Mouse (Mus musculus) midbrain, postnatal 0 days (tissue): ENCODE results near the gene Cc2d1a. TPM values are rescaled to one million over a fixed set of nuclear protein-coding genes. Genes with fewer than 3 reads are reported as not detected.

Experiments used
- ATAC-seq: fragments of 200-750 bp; cut with Nextera tagmentation; 2 replicates; pipeline ENCODE4 v1.8.0; 2017; ENCODE audit warnings: moderate number of reproducible peaks, mild to moderate bottlenecking, moderate TSS enrichment, moderate library complexity; ENCODE audit not compliant: low FRiP score
- DNase-seq: peaks from one replicate; pipeline ENCODE4 v3.0.0-alpha.2; 2015; ENCODE audit warnings: low spot score
- H3K27ac ChIP-seq: fragments of 300-500 bp; sonication (generic); 2 replicates; pipeline ENCODE4 v1.5.1; 2014; ENCODE audit warnings: low read depth, mild to moderate bottlenecking, low read length, mixed read lengths
- H3K27me3 ChIP-seq: fragments of 300-500 bp; sonication (generic); 2 replicates; pipeline ENCODE4 v1.6.1; 2014; ENCODE audit warnings: low read length, control low read depth, mixed read lengths; ENCODE audit not compliant: insufficient read depth
- H3K36me3 ChIP-seq: fragments of 300-500 bp; sonication (generic); 2 replicates; pipeline ENCODE4 v1.6.1; 2014; ENCODE audit warnings: low read length, control low read depth, mixed read lengths; ENCODE audit not compliant: insufficient read depth
- H3K4me1 ChIP-seq: fragments of 300-500 bp; sonication (generic); 2 replicates; pipeline ENCODE4 v1.6.1; 2014; ENCODE audit warnings: mild to moderate bottlenecking, control low read depth, antibody characterized with exemption, low read length, mixed read lengths; ENCODE audit not compliant: insufficient read depth
- H3K4me2 ChIP-seq: fragments of 300-500 bp; sonication (generic); 2 replicates; pipeline ENCODE4 v1.6.1; 2014; ENCODE audit warnings: low read depth, mild to moderate bottlenecking, low read length, mixed read lengths; ENCODE audit not compliant: poor library complexity, severe bottlenecking
- H3K4me3 ChIP-seq: fragments of 300-500 bp; sonication (generic); 2 replicates; pipeline ENCODE4 v1.5.1; 2014; ENCODE audit warnings: low read depth, mild to moderate bottlenecking, low read length, moderate library complexity
- H3K9ac ChIP-seq: fragments of 300-500 bp; sonication (generic); replicated peaks from 2 replicates; pipeline ENCODE4 v1.6.1; 2014; ENCODE audit warnings: mild to moderate bottlenecking, low read length, moderate library complexity, mixed read lengths; ENCODE audit not compliant: poor library complexity, severe bottlenecking
- H3K9me3 ChIP-seq: fragments of 300-500 bp; sonication (generic); 2 replicates; pipeline ENCODE4 v1.6.1; 2016; ENCODE audit warnings: low read length, control low read depth
- CTCF ChIP-seq: IDR thresholded peaks from 2 replicates; pipeline ENCODE4 v1.5.1; 2016; ENCODE audit warnings: antibody characterized with exemption, mild to moderate bottlenecking
- WGBS: fragments of 180-500 bp; shearing (Covaris S2); extraction: QIAGEN DNeasy Blood & Tissue Kit; methylation state at CpG from one replicate; pipeline ENCODE4 v1.1.7; 2014; 5-methylcytosine and 5-hydroxymethylcytosine counted together
- polyA plus RNA-seq: library from polyadenylated mRNA; unstranded; fragments of >200 nt; fragmentation: Nextera tagmentation; extraction: Ambion mirVana; gene quantifications from 2 replicates; pipeline ENCODE4 v1.2.1, GENCODE M21; 2015
- total RNA-seq: library from RNA; depleted of rRNA; stranded (reverse); fragments of >200 nt; gene quantifications from 2 replicates; pipeline ENCODE4 v1.2.3, GENCODE M21; 2014

The Cc2d1a gene
- total and polyA plus RNA-seq, 2 experiments from 2014 or later: 65.9 to 101 TPM

DNA sequence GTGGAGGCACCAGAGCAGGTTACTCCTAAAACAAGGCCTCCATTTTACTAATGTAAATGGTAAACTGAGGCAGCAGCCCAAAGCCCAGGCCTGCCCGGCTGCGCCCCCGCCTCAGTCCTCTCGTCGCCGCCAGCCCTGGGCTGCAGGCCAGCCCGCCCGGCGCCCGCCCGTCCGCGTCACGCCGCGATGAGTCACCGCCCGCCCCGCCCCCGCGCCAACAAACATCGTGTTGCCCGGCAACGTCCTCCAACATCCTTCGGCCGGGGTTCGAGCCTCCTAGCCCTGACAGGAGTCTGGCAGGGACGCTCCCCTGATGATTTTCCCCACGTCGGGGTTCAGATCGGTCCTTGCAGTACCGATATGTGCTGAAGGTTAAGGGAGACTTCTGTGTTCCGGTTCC is 44.8 kb upstream of the Cc2d1a start:
- no peaks in the 10 kb centered on the region for H3K36me3 ChIP-seq
- H3K4me3 ChIP-seq: 0 out of 2 replicates have a peak overlapping the region, but pooled peaks have one; percentile 12
- H3K27me3 ChIP-seq: peaks cover 8% of the 10 kb centered on the region
- no peak overlapping the region for H3K9ac ChIP-seq
- 3% methylated on average over 32 of the region's 33 CpGs for WGBS
- no peak for TF ChIP-seq CTCF
- no peak overlapping the region for H3K27ac ChIP-seq
- no peaks in the 10 kb centered on the region for H3K9me3 ChIP-seq
- ATAC-seq (no peak), DNase-seq (peak; percentile 56)
- H3K4me1 ChIP-seq: 0 out of 2 replicates have a peak, but pooled peaks cover 2% of the 10 kb centered on the region
- peak overlapping the region; percentile 30 for H3K4me2 ChIP-seq

DNA sequence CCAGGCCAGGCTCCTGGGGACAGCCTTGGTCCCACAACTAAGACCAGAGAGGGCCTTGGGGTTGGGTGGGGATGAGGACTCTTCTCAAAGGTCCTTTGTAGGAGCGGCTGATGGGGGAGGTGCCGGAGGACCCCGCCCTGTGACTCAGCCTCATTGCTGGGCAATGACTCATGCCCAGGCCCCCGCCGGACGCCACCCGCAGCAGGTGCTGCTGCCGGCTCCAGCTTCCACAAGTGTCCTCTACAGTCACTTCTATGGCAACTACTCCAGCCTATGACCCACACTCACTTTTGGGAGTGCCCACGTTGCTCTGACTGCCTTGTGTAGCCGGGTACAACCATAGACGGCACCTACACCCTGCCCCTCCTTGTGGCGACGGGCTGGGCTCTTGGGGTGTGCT is 44.3 kb upstream of the Cc2d1a start:
- Histone ChIP-seq H3K36me3 (no peaks in the 10 kb centered on the region), H3K4me2 (peak overlapping the region; percentile 30; the same call in 1 of the 2 replicates), H3K9me3 (no peaks in the 10 kb centered on the region), H3K9ac (no peak overlapping the region), H3K27me3 (peaks cover 8% of the 10 kb centered on the region), H3K27ac (peak overlapping the region; percentile 47; the same call in 1 of the 2 replicates), H3K4me3 (no peak overlapping the region), H3K4me1 (0 out of 2 replicates have a peak, but pooled peaks cover 2% of the 10 kb centered on the region)
- DNase-seq (peak; percentile 30), ATAC-seq (peak; percentile 50; the same call in 1 of the 2 replicates)
- TF ChIP-seq CTCF: no peak
- 53% methylated on average over 13 of the region's 13 CpGs for WGBS

DNA sequence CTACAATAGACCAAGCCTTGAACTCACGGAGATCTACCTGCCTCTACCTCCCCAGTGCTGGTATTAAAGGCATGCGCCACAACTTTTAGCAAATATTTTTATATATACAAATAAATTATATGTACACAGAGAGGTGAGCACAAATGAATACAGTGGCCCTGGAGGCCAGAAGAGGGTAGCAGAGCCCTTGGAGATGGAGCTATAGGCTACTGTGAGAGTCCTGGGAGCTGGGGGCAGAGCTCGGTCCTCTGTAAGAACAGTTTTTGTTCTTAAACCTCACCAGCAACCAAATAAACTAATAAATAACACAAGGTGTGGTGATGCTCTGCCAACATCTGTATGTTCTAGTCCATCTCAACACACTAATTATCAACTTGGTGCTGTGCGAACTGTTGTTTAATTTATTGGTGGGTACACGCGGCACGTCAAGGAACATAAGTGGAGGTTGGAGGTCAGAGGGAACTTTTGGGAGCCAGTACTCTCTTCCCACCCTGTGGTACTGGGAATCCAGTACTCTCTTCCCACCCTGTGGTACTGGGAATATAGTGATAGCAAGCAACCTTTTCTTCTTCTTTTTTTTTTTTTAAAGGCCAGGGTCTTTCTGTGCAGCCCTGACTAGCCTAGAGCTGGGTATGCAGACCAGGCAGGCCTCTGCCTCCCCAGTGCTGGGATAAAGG is 42.6 kb upstream of the Cc2d1a start:
- H3K4me1 ChIP-seq: 0 out of 2 replicates have a peak, but pooled peaks cover 2% of the 10 kb centered on the region
- ATAC-seq: no peak
- peaks cover 8% of the 10 kb centered on the region for H3K27me3 ChIP-seq
- no peaks in the 10 kb centered on the region for H3K9me3 ChIP-seq
- no peak overlapping the region for H3K4me2 ChIP-seq
- H3K27ac ChIP-seq: no peak overlapping the region
- H3K9ac ChIP-seq: no peak overlapping the region
- TF ChIP-seq CTCF: no peak
- 97% methylated on average over 7 of the region's 7 CpGs for WGBS
- no peaks in the 10 kb centered on the region for H3K36me3 ChIP-seq
- DNase-seq: no peak
- no peak overlapping the region for H3K4me3 ChIP-seq

DNA sequence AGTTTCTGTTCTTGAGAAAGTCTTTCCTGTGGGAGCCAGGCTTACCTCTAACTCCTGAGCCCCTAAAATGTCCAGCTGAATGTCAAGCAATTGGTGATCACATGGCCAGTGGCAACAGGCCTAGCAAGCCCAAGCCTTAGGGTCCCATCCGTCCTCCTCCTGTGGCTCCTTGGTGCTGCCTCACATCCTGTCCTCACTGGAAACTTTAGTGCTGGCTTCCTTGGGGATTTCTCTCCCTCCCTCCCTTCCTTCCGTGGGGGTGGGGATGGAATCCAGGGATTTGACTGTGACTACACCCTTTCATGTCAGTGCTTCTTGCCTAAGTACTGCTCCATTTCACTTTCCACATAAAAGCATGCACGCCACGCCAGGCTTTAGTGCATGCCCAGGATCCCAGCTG is 41.9 kb upstream of the Cc2d1a start:
- Histone ChIP-seq H3K9ac (no peak overlapping the region), H3K27ac (no peak overlapping the region), H3K36me3 (no peaks in the 10 kb centered on the region), H3K4me2 (no peak overlapping the region), H3K9me3 (no peaks in the 10 kb centered on the region), H3K4me1 (0 out of 2 replicates have a peak, but pooled peaks cover 2% of the 10 kb centered on the region), H3K4me3 (no peak overlapping the region), H3K27me3 (peaks cover 8% of the 10 kb centered on the region)
- DNase-seq: no peak
- ATAC-seq: no peak
- 52% methylated on average over 4 of the region's 4 CpGs for WGBS
- no peak for TF ChIP-seq CTCF

DNA sequence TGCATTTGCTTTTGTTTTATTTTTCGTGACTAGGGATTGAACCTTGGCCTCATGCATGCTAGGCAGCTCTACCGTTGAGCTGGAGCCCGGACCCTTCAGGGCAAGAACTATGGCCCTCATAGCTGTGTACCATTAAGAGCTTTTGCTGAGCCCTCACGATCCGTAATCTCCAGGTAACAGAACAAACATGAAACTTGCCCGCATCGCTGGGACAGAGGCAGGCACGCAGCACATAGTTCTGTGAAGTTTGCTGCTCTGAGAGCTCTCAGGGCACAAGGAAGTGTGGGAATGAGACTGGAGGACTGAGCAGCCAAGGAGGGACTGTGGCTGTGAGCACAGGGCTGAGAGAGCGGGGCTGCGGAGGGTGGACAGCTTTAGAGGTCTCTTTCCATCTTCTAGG is 40.9 kb upstream of the Cc2d1a start:
- 85% methylated on average over 10 of the region's 10 CpGs for WGBS
- Histone ChIP-seq H3K4me1 (0 out of 2 replicates have a peak, but pooled peaks cover 2% of the 10 kb centered on the region), H3K9me3 (no peaks in the 10 kb centered on the region), H3K27ac (no peak overlapping the region), H3K9ac (no peak overlapping the region), H3K36me3 (no peaks in the 10 kb centered on the region), H3K27me3 (peaks cover 8% of the 10 kb centered on the region), H3K4me3 (no peak overlapping the region), H3K4me2 (no peak overlapping the region)
- DNase-seq (no peak), ATAC-seq (no peak)
- TF ChIP-seq CTCF: no peak

DNA sequence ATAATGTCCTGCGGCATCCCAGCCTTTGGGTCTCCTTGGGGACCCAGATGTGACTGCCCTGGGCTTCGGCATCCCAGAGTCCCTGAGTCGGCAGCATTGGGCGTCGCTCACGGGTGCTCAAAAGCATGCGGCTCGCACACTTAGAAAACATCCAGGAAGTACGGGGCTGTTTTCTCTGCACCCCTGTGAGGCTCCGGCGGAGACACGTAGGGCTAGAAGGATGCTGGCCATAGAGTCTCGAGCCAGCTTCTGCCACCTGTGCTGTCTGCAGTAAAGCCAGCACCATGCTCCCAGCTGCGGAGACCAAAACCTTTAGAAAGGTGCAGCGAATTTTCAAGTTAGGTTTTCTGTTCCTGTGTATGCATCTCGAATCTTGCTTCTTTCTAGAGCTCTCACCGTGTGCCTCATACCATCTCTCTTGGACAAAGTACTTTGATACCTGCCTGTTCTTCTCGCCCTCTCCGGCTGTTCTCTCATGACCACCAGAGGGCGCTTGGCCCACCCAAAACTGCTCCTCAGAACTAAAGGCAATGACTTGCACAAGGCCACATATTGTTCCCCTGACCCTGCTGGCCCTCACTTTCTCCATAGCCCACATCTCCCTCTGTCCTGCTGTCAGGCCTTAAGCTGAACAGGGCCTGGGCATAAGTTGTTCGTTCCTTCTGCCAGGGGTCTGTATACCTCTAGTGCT is 39.5 kb upstream of the Cc2d1a start:
- H3K9ac ChIP-seq: no peak overlapping the region; the same call in 1 of the 2 replicates
- H3K27me3 ChIP-seq: peaks cover 3% of the 10 kb centered on the region; the same call in 1 of the 2 replicates
- peak overlapping the region; percentile 15; the same call in 1 of the 2 replicates for H3K4me3 ChIP-seq
- peak overlapping the region; percentile 44 for H3K4me2 ChIP-seq
- no peak overlapping the region for H3K27ac ChIP-seq
- WGBS: 4% methylated on average over 21 of the region's 21 CpGs
- peaks cover 8% of the 10 kb centered on the region; the same call in 1 of the 2 replicates for H3K4me1 ChIP-seq
- H3K36me3 ChIP-seq: no peaks in the 10 kb centered on the region
- peak; percentile 73 for TF ChIP-seq CTCF
- ATAC-seq (no peak), DNase-seq (peak; percentile 33)
- no peaks in the 10 kb centered on the region for H3K9me3 ChIP-seq
